Mouse (Mus musculus) stomach, postnatal 0 days (tissue): ENCODE measurements around the gene Cdk13.

Source experiments
- CTCF ChIP-seq: IDR thresholded peaks from 2 replicates; pipeline ENCODE4 v1.5.1; 2016; ENCODE audit warnings: antibody characterized with exemption, low read depth, mild to moderate bottlenecking, moderate library complexity
- EP300 ChIP-seq: optimal IDR thresholded peaks from 2 replicates; pipeline ENCODE3; 2016; ENCODE audit warnings: antibody characterized with exemption

GRCm38 (mm10) chr13:17799735-17800134, 5.2 kb downstream of the Cdk13 start:
- TF ChIP-seq EP300 (no peak), CTCF (no peak)
